Mouse (Mus musculus): ENCODE measurements around the gene Msgn1.

- TF ChIP-seq POLR2A (IDR thresholded peaks at IDR 0.05; ENCODE audit: low read depth, low read length), result no peak
- peak; percentile 87 for TF ChIP-seq CTCF (conservative IDR thresholded peaks at IDR 0.05; ENCODE audit: insufficient read depth, insufficient read length, low read depth, low read length)
Measured at GRCm38 (mm10) chr12:11178486-11179154, 30.2 kb downstream of the Msgn1 start.

Measured in kidney, adult 2 months (tissue).